Mouse (Mus musculus) skeletal muscle tissue, adult 2 months (tissue): ENCODE results near the gene Klra4.
"Not testable (repeated sequence)": the region's sequence is repeated elsewhere in the genome, so short reads cannot be mapped to it uniquely, and the experiment has no call there.

Experiments used
- DNase-seq: peaks from one replicate; pipeline ENCODE4 v3.0.0-alpha.2; 2012; ENCODE audit warnings: low read depth, low spot score

The Klra4 gene

GRCm38 (mm10) chr6:130067171-130067570 is at the start of gene Klra4:
Klra4 (minus strand) TSS chr6:130067271.
- not testable (repeated sequence) for DNase-seq

- no peak for DNase-seq
Observed at GRCm38 (mm10) chr6:130110485-130110884, 43.4 kb upstream of the Klra4 start.

- DNase-seq: not testable (repeated sequence)
Observed at GRCm38 (mm10) chr6:130102743-130103142, 35.7 kb upstream of the Klra4 start.

- no peak for DNase-seq
Observed at GRCm38 (mm10) chr6:130092336-130092948, 25.4 kb upstream of the Klra4 start.

GRCm38 (mm10) chr6:130065196-130065595 is 1.9 kb downstream of the Klra4 start:
- DNase-seq: no peak

- DNase-seq: not testable (repeated sequence)
Observed at GRCm38 (mm10) chr6:130035146-130035545, 31.9 kb downstream of the Klra4 start.

- DNase-seq: not testable (repeated sequence)
Observed at GRCm38 (mm10) chr6:130031493-130032089, 35.5 kb downstream of the Klra4 start.

GRCm38 (mm10) chr6:130026854-130027253 is 40.2 kb downstream of the Klra4 start, which contains the start of gene Klra6:
Klra6 (minus strand) TSS chr6:130026954.
- no peak for DNase-seq
